Mouse (Mus musculus) CD4-positive, CD25-positive, alpha-beta regulatory T cell, adult 2 months (primary cell): ENCODE measurements around the gene Zfp423.

Source experiments
- DNase-seq: peaks from one replicate; pipeline ENCODE4 v3.0.0-alpha.2; 2012; ENCODE audit warnings: low read depth, low spot score

Zfp423 gene

DNA sequence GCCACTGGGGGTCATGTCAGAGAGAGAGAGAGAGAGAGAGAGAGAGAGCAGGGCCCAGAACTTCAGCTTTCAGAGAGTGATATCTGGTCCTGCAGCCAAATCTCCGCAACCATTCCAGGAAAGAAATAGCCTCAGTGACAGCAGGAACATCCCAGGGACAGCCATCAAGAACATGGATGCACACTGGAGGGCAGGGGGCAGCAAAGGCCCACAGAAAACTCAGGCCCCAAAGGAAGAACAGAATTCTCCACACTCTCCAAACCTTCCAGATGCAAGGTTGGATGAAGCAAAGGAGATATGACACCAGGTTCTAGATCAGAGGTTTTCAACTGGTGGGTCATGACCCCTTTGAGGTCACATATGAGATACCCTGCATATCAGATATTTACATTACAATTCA lies 345.7 kb downstream of the Zfp423 start:
- no peak for DNase-seq
